Mouse (Mus musculus) CH12.LX (cell line): ENCODE measurements around the gene Fes. TPM values are rescaled to one million over a fixed set of nuclear protein-coding genes. Genes with fewer than 3 reads are reported as not detected.

ENCODE experiments used
- DNase-seq: peaks from one replicate; pipeline ENCODE4 v3.0.0-alpha.2; 2013; ENCODE audit errors: extremely low read depth
- H3K27ac ChIP-seq: 2 replicates; pipeline ENCODE4 v1.5.1; 2012; ENCODE audit warnings: low read depth, mild to moderate bottlenecking, control low read depth, moderate library complexity; ENCODE audit not compliant: insufficient read depth
- H3K27me3 ChIP-seq: replicated peaks from 2 replicates; pipeline ENCODE3; 2012; ENCODE audit warnings: inconsistent platforms
- H3K36me3 ChIP-seq, 2 experiments: replicated peaks in 1 of 2; 2 replicates each; pipeline versions ENCODE3 to v1.6.1; 2012; ENCODE audit warnings: inconsistent platforms in 1 of 2, low read length in 1 of 2, mild to moderate bottlenecking in 1 of 2, mixed read lengths in 1 of 2, moderate library complexity in 1 of 2; ENCODE audit not compliant: control insufficient read depth in 1 of 2, insufficient read depth in 1 of 2
- H3K4me1 ChIP-seq, 2 experiments: 2 replicates each; pipeline ENCODE4 v1.6.1; 2012; ENCODE audit warnings: inconsistent platforms in 1 of 2, moderate library complexity in 1 of 2; ENCODE audit not compliant: insufficient read depth in 2 of 2, control insufficient read depth in 1 of 2
- H3K4me2 ChIP-seq: 2 replicates; pipeline ENCODE4 v1.6.1; 2012; ENCODE audit warnings: low read depth, mild to moderate bottlenecking, control low read depth; ENCODE audit not compliant: poor library complexity, insufficient read depth, severe bottlenecking
- H3K4me3 ChIP-seq, 3 experiments: fragments of 150-350 bp in 1 of 3; sonication (generic) in 1 of 3; replicated peaks in 1 of 3; 2 replicates each; pipeline versions ENCODE3 to v1.5.1; 2011 to 2012; ENCODE audit warnings: low read depth in 2 of 3, low read length in 2 of 3, mild to moderate bottlenecking in 2 of 3, moderate library complexity in 2 of 3, control low read depth in 1 of 3, improper control_type of control experiment in 1 of 3, inconsistent platforms in 1 of 3, mixed read lengths in 1 of 3; ENCODE audit not compliant: poor library complexity in 1 of 3
- H3K79me2 ChIP-seq: replicated peaks from 2 replicates; pipeline ENCODE4 v1.6.1; 2012; ENCODE audit warnings: mild to moderate bottlenecking, moderate library complexity; ENCODE audit not compliant: control insufficient read depth, poor library complexity, insufficient read depth, severe bottlenecking; ENCODE audit errors: extremely low read depth
- H3K9ac ChIP-seq: 2 replicates; pipeline ENCODE4 v1.6.1; 2012; ENCODE audit warnings: low read depth, mild to moderate bottlenecking, control low read depth, moderate library complexity; ENCODE audit not compliant: insufficient read depth
- H3K9me3 ChIP-seq: replicated peaks from 2 replicates; pipeline ENCODE3; 2012; ENCODE audit warnings: low read length, inconsistent platforms, mixed read lengths
- BHLHE40 ChIP-seq: IDR thresholded peaks from 2 replicates; pipeline ENCODE4 v1.6.1; 2011; ENCODE audit warnings: mild to moderate bottlenecking, low read depth, low read length, improper control_type of control experiment
- E2F4 ChIP-seq: IDR thresholded peaks from 2 replicates; pipeline ENCODE4 v1.6.1; 2011; ENCODE audit warnings: low read depth, low read length, improper control_type of control experiment; ENCODE audit not compliant: insufficient replicate concordance
- EP300 ChIP-seq: IDR thresholded peaks from 2 replicates; pipeline ENCODE4 v1.6.1; 2011; ENCODE audit warnings: low read length, improper control_type of control experiment
- JUN ChIP-seq: IDR thresholded peaks from 2 replicates; pipeline ENCODE4 v1.6.1; 2011; ENCODE audit warnings: low read depth, mild to moderate bottlenecking, low read length, improper control_type of control experiment, moderate library complexity; ENCODE audit not compliant: insufficient read depth
- JUND ChIP-seq: conservative IDR thresholded peaks from 2 replicates; pipeline ENCODE4 v1.6.1; 2011; ENCODE audit warnings: low read depth, low read length, improper control_type of control experiment
- KAT2A ChIP-seq: IDR thresholded peaks from 2 replicates; pipeline ENCODE4 v1.6.1; 2012; ENCODE audit warnings: low read length, improper control_type of control experiment, inconsistent platforms; ENCODE audit not compliant: insufficient replicate concordance
- MAFK ChIP-seq: IDR thresholded peaks from 2 replicates; pipeline ENCODE4 v1.6.1; 2011; ENCODE audit warnings: low read length, improper control_type of control experiment; ENCODE audit not compliant: insufficient replicate concordance
- MAZ ChIP-seq: IDR thresholded peaks from 2 replicates; pipeline ENCODE4 v1.6.1; 2012; ENCODE audit warnings: low read depth, mild to moderate bottlenecking, inconsistent platforms, low read length, improper control_type of control experiment, moderate library complexity
- MYC ChIP-seq: IDR thresholded peaks from 2 replicates; pipeline ENCODE4 v1.6.1; 2011; ENCODE audit warnings: low read depth, mild to moderate bottlenecking, improper control_type of control experiment, low read length
- NELFE ChIP-seq: IDR thresholded peaks from 2 replicates; pipeline ENCODE4 v1.6.1; 2011; ENCODE audit warnings: low read depth, low read length, improper control_type of control experiment
- POLR2AphosphoS2 ChIP-seq: IDR thresholded peaks from 2 replicates; pipeline ENCODE4 v1.6.1; 2011; ENCODE audit warnings: low read depth, low read length, improper control_type of control experiment
- RAD21 ChIP-seq: IDR thresholded peaks from 2 replicates; pipeline ENCODE4 v1.6.1; 2011; ENCODE audit warnings: low read depth, mild to moderate bottlenecking, low read length, improper control_type of control experiment, moderate library complexity
- TBP ChIP-seq: conservative IDR thresholded peaks from 2 replicates; pipeline ENCODE4 v1.6.1; 2011; ENCODE audit warnings: low read depth, low read length, improper control_type of control experiment
- USF2 ChIP-seq: conservative IDR thresholded peaks from 2 replicates; pipeline ENCODE4 v1.6.1; 2011; ENCODE audit warnings: low read depth, low read length, improper control_type of control experiment
- ZKSCAN1 ChIP-seq: IDR thresholded peaks from 2 replicates; pipeline ENCODE4 v1.6.1; 2012; ENCODE audit warnings: low read depth, inconsistent platforms, low read length, improper control_type of control experiment, borderline replicate concordance
- ZNF384 ChIP-seq: IDR thresholded peaks from 2 replicates; pipeline ENCODE4 v1.6.1; 2012; ENCODE audit warnings: low read depth, low read length, improper control_type of control experiment, inconsistent platforms
- dilution Hi-C: fragments of 300-500 bp; cut with MboI; formaldehyde crosslinking; loops from 2 replicates; pipeline ENCODE4 v1.14.3; 2020; ENCODE audit warnings: low sequenced_read_pairs; ENCODE audit not compliant: extremely low pct_unique_long_range_greater_than_20kb, extremely low pct_ligation_motif_present
- in situ Hi-C: fragments of 300-500 bp; cut with MboI; formaldehyde crosslinking; loops from 3 replicates; pipeline ENCODE4 v1.14.3; 2019; ENCODE audit warnings: low sequenced_read_pairs, low pct_ligation_motif_present, low pct_unique_long_range_greater_than_20kb, mixed read lengths
- polyA plus RNA-seq: library from polyadenylated mRNA; unstranded; fragments of >175 nt; gene quantifications from 2 replicates; pipeline ENCODE4 v1.2.1, GENCODE M21; 2012; ENCODE audit warnings: low read depth; ENCODE audit not compliant: insufficient read length
- total RNA-seq, 2 experiments: library from RNA; depleted of rRNA; stranded (reverse); fragments of 300-350 nt in 1 of 2; fragments of >200 nt in 1 of 2; gene quantifications; 2 replicates each; pipeline ENCODE4 v1.2.3; 2012 to 2014

Gene Fes
- total and polyA plus RNA-seq, 3 experiments = 4.3 to 11.7 (median 9.8) TPM

DNA sequence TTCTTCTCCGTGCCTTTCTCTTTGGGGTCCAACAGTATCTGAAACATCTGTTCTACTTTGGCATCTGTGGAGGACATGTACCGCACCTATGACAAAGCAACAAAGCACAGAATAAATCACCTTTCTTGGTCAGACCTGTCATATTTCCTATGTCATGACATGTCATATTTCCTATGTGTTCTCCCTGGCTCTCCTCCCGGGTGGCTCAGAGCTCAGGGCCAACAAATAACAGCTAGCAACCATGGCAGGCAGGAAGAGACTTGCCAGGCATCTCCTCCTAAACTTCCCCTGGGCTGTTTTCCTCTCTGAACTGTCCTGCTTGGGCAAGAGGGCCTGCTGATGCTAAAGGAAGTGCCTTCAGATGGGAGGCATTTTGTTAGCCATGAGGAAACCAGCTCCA is 50.8 kb downstream of the Fes start:
- no peak for TF ChIP-seq NELFE
- no peak for TF ChIP-seq MAZ
- Histone ChIP-seq H3K4me3 (no peak overlapping the region), H3K9me3 (peaks cover 11% of the 10 kb centered on the region), H3K4me1 (peaks cover 7 to 28% of the 10 kb centered on the region in 2 experiments; a peak in 3 of 4 replicates), H3K9ac (no peak overlapping the region), H3K27ac (no peak overlapping the region), H3K4me2 (no peak overlapping the region), H3K79me2 (no peaks in the 10 kb centered on the region), H3K27me3 (peaks cover 10% of the 10 kb centered on the region), H3K36me3 (peaks cover 49 to 63% of the 10 kb centered on the region in 2 experiments)
- DNase-seq = no peak
- dilution Hi-C loops = no loop called here
- in situ Hi-C loops = no loop called here

- Histone ChIP-seq H3K27me3 (no peaks in the 10 kb centered on the region), H3K79me2 (no peaks in the 10 kb centered on the region), H3K4me1 (peaks cover 4 to 11% of the 10 kb centered on the region in 2 experiments; a peak in 3 of 4 replicates), H3K4me3 (no peak overlapping the region), H3K4me2 (no peak overlapping the region), H3K9me3 (peaks cover 15% of the 10 kb centered on the region), H3K9ac (no peak overlapping the region), H3K36me3 (peaks cover 70 to 84% of the 10 kb centered on the region in 2 experiments), H3K27ac (no peak overlapping the region)
- dilution Hi-C loops (no loop called here), in situ Hi-C loops (no loop called here)
- TF ChIP-seq ZKSCAN1 = no peak
- no peak for TF ChIP-seq JUND
- TF ChIP-seq MAFK = no peak
- TF ChIP-seq RAD21 = no peak
- no peak for DNase-seq
These were observed 52.9 kb downstream of the Fes start for GRCm38 (mm10) chr7:80334848-80335247.

- Histone ChIP-seq H3K27me3 (no peaks in the 10 kb centered on the region), H3K36me3 (peaks cover 90 to 96% of the 10 kb centered on the region in 2 experiments), H3K27ac (no peak overlapping the region), H3K79me2 (no peaks in the 10 kb centered on the region), H3K4me3 (no peak overlapping the region), H3K9ac (no peak overlapping the region), H3K9me3 (peaks cover 15% of the 10 kb centered on the region), H3K4me2 (no peak overlapping the region), H3K4me1 (no peaks in the 10 kb centered on the region)
- TF ChIP-seq ZNF384 = no peak
- TF ChIP-seq USF2 = no peak
- TF ChIP-seq EP300 = no peak
- no peak for TF ChIP-seq BHLHE40
- no peak for TF ChIP-seq MYC
- no peak for TF ChIP-seq POLR2AphosphoS2
- no peak for TF ChIP-seq JUN
- no peak for TF ChIP-seq TBP
- TF ChIP-seq E2F4 = no peak
- TF ChIP-seq KAT2A = no peak
- in situ Hi-C loops (no loop called here), dilution Hi-C loops (no loop called here)
- no peak for DNase-seq
These were observed 56.3 kb downstream of the Fes start for GRCm38 (mm10) chr7:80331433-80331832.
